Mouse (Mus musculus): ENCODE results near the gene Tfap2d. TPM values are rescaled to one million over a fixed set of nuclear protein-coding genes. Genes with fewer than 3 reads are reported as not detected.

The Tfap2d gene
- polyA plus RNA-seq (2014; fragmentation: Illumina TruSeq; extraction: RNeasy Lipid Tissue Mini Kit (QIAGEN cat#74804)): not detected

DNA sequence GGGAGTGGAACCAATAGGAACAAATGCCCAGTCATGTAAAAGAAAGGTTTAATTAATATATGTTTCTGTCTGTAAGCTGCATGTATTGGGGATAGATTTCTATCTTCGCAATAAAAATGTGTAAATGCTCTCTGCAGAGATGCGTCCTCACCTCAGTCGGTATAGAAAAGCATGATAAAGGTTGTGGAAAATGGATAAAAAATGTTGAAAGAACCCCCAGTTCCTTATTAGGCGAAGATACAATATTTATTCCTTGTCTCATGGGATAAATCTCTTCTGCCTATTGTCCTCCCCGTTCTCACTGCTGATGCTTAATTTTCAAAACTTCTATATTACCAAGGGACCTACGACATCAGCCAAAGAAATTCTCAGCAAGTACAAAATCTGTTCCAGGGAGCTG is at the start of gene Tfap2d:
Gene Tfap2d (plus strand): TSS at position 392 of the 400 bp plus-strand sequence.

DNA sequence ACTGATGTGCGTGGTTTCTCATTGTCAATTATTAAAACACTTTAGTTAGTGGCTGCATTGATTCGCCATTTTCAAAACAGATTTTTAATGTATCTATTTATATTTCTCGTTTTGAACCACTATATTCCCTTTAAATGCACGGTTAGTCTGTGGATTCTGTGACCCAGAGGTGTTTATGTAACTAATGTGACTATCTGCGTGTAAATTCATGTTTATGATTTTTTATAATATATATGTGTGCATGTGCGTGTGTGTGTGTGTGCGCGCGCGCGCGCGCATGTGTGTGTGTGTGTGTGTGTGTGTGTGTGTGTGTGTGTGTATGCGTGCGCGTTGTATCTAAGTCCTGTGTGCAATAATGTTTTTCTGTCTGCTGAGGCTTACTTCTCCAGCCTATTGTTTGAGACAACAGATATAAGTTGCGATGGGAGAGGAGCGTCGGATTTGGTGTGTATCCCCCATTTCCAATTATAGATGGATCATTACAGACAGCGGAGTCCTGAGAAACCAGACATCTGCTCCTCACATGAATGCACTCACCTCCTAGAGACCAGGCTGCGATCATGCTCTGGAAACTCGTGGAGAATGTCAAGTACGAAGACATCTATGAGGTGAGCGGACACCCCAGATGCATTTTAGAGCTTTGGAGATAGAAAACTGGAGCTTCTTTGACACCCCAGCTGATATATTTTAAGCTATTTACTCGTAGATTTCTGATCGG is 106.0 kb downstream of the Tfap2d start, which contains the start of gene Tfap2b:
Gene Tfap2b (plus strand): TSS at position 274 of the 718 bp plus-strand sequence.

Other genes with a start within 250 kb of the Tfap2d start
- 0.14 TPM for gene Tfap2b, start 105.9 kb downstream of the Tfap2d start, polyA plus RNA-seq (2014; fragmentation: Illumina TruSeq; extraction: RNeasy Lipid Tissue Mini Kit (QIAGEN cat#74804))